Mouse (Mus musculus) C2C12 (cell line): ENCODE measurements at regions not wholly inside any gene's neighbourhood (a gene's known extent, or its start where the extent isn't known, plus 50 kb on each side); places are given as distances from the start of the nearest gene placed in this dataset.

Experiments
- CEBPB ChIP-seq: IDR thresholded peaks from one replicate; pipeline ENCODE4 v1.6.1; 2011; ENCODE audit warnings: low read depth, mild to moderate bottlenecking, control low read depth, moderate library complexity
- CTCF ChIP-seq: IDR thresholded peaks from one replicate; pipeline ENCODE4 v1.5.1; 2011; ENCODE audit not compliant: control insufficient read depth, insufficient read depth, insufficient read length
- MAX ChIP-seq: IDR thresholded peaks from one replicate; pipeline ENCODE4 v1.6.1; 2011; ENCODE audit warnings: mild to moderate bottlenecking, control low read depth
- MYOD1 ChIP-seq: IDR thresholded peaks from one replicate; pipeline ENCODE4 v1.6.1; 2011; ENCODE audit warnings: low read depth; ENCODE audit not compliant: control insufficient read depth, insufficient read length
- MYOG ChIP-seq: IDR thresholded peaks from one replicate; pipeline ENCODE4 v1.6.1; 2011; ENCODE audit not compliant: control insufficient read depth, insufficient read length; ENCODE audit errors: extremely low read depth
- USF1 ChIP-seq: IDR thresholded peaks from one replicate; pipeline ENCODE4 v1.6.1; 2011; ENCODE audit warnings: low read depth, mild to moderate bottlenecking, control low read depth, moderate library complexity

- no peak for TF ChIP-seq CTCF
- no peak for TF ChIP-seq MYOG
- TF ChIP-seq MYOD1, result no peak
- no peak for TF ChIP-seq CEBPB
- TF ChIP-seq USF1, result no peak
- no peak for TF ChIP-seq MAX
Measured at GRCm38 (mm10) chr2:18607586-18608259, 64.5 kb upstream of the Commd3 start.
